Mouse (Mus musculus) liver, adult 2 months (tissue): ENCODE results near the gene Zbtb7a.

ENCODE experiments used
- CTCF ChIP-seq: fragments of 200-500 bp; IDR thresholded peaks from 2 replicates; pipeline ENCODE4 v1.5.1; 2011; ENCODE audit warnings: low read depth, low read length, control low read depth
- POLR2A ChIP-seq: fragments of 200-500 bp; IDR thresholded peaks from 2 replicates; pipeline ENCODE4 v1.6.1; 2011; ENCODE audit warnings: low read length, control low read depth; ENCODE audit not compliant: insufficient read depth; ENCODE audit errors: extremely low read depth

GRCm38 (mm10) chr10:81162318-81162652 is 27.3 kb downstream of the Zbtb7a start:
- no peak for TF ChIP-seq CTCF
- TF ChIP-seq POLR2A = no peak
